Mouse (Mus musculus): ENCODE data around the gene Clca4a.
"Not testable (repeated sequence)": the region's sequence is repeated elsewhere in the genome, so short reads cannot be mapped to it uniquely, and the experiment has no call there.

Clca4a gene

GRCm38 (mm10) chr3:144974945-144975344 lies at the start of gene Clca4a:
Gene Clca4a, minus strand, starts transcription at chr3:144975045.
- no peak for DNase-seq

- no peak for DNase-seq
Measured at GRCm38 (mm10) chr3:145017807-145018206, 43.0 kb upstream of the Clca4a start.

DNA sequence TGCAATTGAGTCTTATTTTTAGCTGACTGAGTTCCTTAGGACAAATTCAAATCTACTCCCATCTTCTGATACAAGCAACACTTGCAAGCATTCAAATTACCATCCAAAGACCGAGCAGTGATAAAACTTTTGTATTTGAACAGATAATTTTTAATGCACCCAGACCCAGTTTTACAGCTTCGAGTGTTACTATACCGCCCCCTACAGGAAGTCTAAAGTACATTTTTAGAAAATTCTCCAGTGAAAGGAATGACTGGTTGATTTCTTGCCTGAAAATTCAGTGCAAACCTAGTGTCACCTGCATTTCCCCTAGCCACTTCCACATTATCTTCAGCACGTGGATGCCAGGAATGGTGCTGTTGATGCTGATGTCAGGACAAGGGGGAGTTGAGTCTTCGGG lies 29.6 kb upstream of the Clca4a start:
- DNase-seq: no peak

DNA sequence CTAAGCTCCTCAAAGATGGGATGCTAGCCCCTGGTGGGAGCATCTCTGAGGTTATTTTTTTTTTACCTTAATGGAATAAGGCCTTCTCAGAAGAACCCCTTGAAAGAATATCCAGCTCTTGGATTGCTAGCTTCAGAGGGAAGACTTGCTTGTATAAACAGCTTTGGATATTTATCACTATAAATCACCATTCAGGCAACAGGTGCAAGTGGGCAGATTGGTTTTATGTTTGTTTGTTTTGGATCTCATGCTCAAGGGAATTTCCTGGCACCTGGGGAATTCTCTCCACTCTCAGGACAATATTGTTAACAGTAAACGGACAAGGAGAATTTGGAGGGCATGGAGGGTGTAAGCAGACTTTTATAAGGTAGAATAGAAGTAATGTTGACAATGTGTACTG lies 26.1 kb upstream of the Clca4a start:
- DNase-seq: no peak

DNA sequence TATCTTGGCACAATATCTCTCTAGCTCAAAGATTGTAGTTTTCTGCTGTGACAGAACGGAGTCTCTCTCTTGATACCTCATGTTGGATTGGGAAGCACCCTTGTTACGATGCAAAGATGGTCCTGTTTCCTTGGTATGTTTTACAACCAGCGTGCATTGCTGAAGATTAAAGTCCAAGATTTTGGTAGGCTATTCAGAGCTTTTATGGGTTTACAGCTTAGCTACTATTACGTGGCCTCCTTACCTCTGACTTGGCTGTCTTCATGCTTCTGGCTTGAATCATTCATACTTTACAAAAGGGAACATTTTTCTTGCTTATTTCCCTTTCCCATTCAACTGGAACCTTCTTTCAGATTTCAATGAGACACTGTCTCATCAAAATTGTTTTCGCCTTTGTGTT lies 18.2 kb upstream of the Clca4a start:
- no peak for DNase-seq

DNA sequence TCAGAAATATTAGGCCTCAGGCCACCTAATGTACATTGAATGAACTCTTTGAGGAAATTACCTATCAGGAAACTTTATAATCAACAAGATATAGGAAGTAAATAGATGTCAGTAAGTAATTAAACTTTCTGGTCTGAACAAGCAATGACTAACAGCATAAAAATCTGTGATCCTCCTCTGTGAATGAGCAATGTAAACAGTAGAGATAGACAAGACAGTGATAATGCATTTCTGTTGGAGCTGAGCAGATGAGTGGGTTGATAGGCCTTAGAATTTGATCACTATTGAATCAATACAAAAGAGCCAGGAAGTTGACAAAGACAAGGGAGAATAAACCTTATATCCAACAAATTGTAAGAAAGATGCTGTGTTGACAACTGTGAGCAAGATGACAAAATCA lies 17.8 kb upstream of the Clca4a start:
- DNase-seq: no peak

- DNase-seq: no peak
Measured at GRCm38 (mm10) chr3:144985890-144986289, 11.0 kb upstream of the Clca4a start.

DNA sequence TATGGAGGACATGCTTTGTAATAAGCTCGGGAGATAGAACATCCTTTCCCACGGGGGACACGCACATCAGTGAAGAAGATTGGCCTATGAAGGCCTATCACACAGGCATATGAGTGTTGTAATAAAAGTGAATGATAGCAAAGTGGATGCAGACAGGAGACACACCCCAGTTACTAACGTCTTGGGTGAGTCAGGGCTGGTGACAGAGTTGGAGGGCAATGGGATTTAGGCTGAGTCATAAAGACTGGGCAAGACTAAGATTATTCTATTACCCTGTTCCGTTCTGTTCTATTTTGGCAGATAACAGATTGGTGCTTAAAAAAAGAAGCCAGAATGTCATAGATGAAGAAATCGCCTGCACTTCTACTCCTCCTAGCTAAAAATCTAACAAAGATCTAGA lies 5.7 kb upstream of the Clca4a start:
- DNase-seq: no peak

GRCm38 (mm10) chr3:144977631-144978030 lies 2.8 kb upstream of the Clca4a start:
- DNase-seq: no peak

DNA sequence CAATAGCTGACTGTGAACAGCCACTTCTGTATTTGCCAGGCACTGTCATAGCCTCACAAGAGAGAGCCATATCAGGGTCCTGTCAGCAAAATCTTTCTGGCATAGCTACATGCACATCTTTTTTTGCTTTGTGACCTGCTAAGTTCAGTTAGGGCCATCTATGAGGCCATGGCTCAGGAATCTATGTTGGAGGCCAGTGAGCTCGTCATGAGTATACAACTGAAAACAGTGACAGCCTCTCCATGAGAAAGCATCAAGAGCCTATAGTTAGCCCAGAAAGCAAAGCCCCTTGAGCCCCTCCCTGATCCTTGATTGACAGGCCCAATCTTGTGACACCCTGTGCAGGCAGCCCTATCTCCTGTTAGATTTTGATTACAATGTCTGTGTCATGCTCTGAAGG lies 1.2 kb upstream of the Clca4a start:
- DNase-seq: no peak

DNA sequence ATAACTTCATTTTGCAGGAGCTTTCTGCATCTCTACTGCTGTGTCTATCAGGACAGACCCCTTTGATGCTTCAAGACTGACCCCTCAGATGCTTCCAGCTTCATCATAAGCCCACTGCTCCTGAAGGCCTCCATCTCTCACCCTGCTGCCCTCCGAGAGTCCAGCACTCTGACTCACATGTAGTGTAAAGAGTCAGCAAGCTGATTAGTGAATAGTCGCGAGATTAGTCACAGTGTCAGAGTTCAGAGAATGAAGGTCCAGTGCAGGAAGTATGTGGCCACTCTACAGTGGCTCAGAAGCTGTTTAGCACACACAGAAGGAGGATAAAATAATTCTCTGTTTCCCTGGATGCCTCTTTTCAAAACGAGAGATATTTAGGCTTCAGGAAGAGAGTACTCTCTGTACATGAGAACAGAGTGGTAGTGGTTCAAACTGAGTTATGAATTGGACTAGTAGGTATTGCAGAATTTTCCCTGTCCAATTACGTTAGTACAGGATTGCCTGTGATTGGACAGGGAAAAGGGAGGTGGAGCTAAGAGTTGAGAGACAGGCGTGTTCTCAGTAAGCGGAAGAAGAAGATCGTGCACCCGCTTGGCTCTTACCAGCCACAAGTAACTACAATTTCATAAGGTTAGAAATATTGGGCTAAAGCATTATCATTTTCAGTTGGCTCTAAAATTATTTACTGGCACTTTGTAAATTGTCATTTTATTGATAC lies 3.1 kb downstream of the Clca4a start:
- no peak for DNase-seq

DNA sequence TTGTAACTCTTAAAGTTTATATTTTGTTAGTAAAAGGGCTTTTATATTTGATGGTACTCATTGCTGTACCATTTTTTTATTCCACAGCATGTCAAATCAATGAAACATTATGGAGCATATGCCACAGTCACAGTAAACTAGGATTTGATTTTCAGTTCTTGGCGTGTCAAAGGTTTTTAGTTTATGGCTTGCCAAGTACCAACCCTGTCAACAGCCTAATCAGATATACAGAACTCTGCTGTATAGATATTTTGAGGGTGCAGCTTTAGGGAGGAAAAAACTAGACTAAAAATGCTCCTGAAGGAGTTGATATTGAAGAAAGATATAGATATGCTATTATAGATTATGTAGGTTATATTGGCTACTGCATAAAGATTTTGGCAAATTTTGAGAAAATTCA lies 5.1 kb downstream of the Clca4a start:
- DNase-seq: no peak

DNA sequence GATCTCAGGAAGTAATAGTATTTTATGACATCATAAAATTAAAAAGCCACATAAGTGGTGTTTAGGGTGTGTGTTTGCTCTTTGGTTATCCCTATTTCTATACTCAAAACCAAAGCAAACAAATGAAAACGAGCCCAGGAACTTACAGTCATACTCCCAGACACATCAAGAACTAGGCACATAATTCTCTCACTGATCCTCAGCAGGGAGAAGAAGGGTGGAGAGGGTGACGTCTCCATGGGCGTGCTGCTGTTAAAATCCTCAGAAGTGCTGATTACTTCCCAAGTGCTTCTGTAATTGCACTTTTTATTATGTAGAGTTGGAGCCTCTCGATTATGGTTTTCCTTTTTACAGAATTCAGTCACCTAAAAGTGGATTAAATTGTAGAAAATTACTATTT lies 8.8 kb downstream of the Clca4a start:
- DNase-seq: no peak

GRCm38 (mm10) chr3:144950829-144951228 lies 24.0 kb downstream of the Clca4a start:
- DNase-seq: no peak

- DNase-seq: not testable (repeated sequence)
Measured at GRCm38 (mm10) chr3:144947376-144947775, 27.5 kb downstream of the Clca4a start.

DNA sequence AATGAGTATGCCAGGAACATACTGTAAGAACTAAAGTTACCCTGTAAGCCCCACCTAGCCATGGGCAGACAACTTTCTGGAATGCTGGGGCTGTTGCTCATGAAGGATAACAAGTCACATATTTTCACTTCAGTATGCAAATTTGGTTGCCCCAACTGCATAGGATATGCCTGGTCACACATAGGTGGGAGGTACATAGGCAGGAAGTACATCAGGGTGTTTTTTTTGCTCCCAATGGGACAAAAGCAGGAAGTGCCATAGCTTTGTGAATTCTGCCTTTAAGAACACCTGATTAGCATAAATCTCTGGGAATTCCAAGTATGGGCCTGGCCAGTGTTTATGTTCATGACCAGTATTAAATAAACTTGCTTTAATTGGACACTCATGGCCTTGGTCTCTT lies 41.2 kb downstream of the Clca4a start:
- not testable (repeated sequence) for DNase-seq

- no peak for DNase-seq
Measured at GRCm38 (mm10) chr3:144933011-144933491, 41.8 kb downstream of the Clca4a start.

- DNase-seq: no peak
Measured at GRCm38 (mm10) chr3:144932335-144932734, 42.5 kb downstream of the Clca4a start, which contains the start of gene Clca4b. Gene Clca4b, minus strand, starts transcription at chr3:144932529.

DNA sequence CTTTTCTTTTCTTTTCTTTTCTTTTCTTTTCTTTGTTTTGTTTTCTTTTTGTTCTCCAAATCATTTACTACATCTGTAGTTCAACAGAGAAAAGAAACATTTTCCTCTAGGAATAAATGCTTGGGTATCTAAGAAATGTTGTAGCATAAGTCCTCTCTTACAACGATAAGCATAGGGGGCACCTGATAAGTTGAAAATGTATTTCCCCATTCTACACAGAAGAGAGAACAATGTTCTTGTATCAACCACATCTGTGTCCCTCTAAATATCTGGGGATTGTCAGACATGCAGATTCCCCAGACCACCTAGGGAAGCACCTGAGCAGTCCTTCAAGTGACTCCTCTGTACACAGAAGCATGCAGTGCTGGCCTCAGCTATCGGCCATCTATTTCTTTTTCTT lies 60.8 kb downstream of the Clca4a start:
- DNase-seq: no peak
